Mouse (Mus musculus) brain, adult 10 weeks (tissue): ENCODE results near the gene Rbm12b1. TPM values are rescaled to one million over a fixed set of nuclear protein-coding genes. Genes with fewer than 3 reads are reported as not detected.

ENCODE experiments used
- polyA plus RNA-seq: library from polyadenylated mRNA; stranded (reverse); fragments of 350-450 nt; fragmentation: Illumina TruSeq; extraction: RNeasy Lipid Tissue Mini Kit (QIAGEN cat#74804); gene quantifications from one replicate; pipeline ENCODE4 v1.2.3, GENCODE M21; 2015; ENCODE audit warnings: low read depth, low replicate concordance

The Rbm12b1 gene
- polyA plus RNA-seq = 11.3 TPM

DNA sequence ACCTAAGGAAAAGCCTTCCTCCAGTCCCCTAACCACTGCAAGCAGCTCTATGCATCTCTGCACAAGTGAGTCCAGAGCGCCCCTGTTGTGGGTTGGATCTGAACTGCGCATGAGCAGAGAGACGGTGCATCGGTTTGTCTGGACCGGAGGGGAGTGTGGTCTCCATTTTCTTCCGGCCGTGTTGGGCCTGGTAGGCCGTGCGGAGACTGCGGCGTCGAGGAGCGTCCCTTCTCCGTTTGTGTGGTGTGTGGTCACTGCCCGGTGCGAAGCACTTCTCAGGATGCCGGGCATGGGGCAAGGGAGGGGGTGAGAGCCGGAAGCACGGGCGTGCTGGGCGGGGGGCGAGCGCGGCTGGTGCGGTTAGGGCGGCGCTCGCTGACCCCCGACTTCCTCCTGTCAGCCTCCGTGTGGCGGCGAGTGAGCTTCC is at the start of gene Rbm12b1:
TSS of gene Rbm12b1 (plus strand) at position 124 of the 427 bp plus-strand sequence.

DNA sequence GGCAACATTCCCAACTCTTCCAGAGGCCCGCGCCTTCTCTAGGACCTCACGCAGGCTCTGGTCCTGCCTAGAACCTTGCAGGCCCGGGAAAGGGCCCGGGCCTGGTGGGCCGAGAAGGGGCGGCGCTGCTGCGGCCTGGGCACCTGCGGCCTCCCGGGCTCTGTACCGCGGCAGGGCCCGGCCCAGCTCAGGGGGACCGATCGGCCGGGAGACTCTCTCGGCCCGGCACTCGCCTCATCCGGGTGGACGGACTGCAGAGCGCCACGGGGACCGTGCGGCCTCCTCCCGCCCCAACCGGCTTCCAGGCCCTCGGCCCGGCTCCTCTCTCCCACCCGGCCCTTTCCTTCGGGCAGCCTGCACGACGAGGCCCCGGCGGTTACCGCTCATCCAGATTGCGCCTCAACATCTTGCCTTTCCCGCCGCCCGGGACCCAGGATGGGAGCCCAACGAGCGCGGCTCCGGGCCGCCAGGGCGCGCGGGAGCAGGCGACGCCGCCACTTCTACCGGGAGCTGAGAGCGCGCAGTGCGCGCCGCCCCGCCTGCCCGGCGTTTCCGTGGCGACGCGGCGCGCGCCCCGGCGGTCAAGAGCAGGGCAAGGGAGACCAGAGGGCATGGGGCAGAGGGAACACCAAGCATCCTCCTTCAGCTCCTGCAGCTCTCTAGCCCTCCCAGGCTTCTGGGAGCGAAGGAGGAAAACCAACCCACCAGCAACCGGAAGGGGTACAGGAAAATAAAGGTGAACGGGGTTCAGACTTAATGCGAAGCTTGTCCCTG is 31.4 kb downstream of the Rbm12b1 start, which contains the start of gene Fam92a:
TSS of gene Fam92a (minus strand) at position 698 of the 774 bp plus-strand sequence.

Other genes with a start within 250 kb of the Rbm12b1 start
- not detected for gene Gm10604, start 159.0 kb upstream of the Rbm12b1 start, polyA plus RNA-seq
- 16.3 TPM for gene Rbm12b2, start 50.8 kb upstream of the Rbm12b1 start, polyA plus RNA-seq
- gene Fam92a, start 31.8 kb downstream of the Rbm12b1 start, polyA plus RNA-seq = 110 TPM